18 mouse cellular contexts compared by ENCODE assay signal in genomic region chr4:119120095-119120494, GRCm38 (mm10). TPM values are rescaled to one million over a fixed set of nuclear protein-coding genes. Genes with fewer than 3 reads are reported as not detected.
A peak's percentile ranks its signal among the peaks of the same experiment; 100 is the strongest.
DNase-seq lines count a peak whose midpoint lies in the region; ATAC-seq and TF ChIP-seq lines count a peak whose summit lies in the region.
"Had no signal": no experiment of that assay in that cellular context is flagged by ENCODE, and none has a peak within 500 bp of the region (broad histone marks: within the 10 kb centered on the region; RNA-seq: fewer than 3 reads in every experiment).

No protein-coding gene starts in this region.

- peaks cover 15% of the 10 kb centered on the region for H3K36me3 ChIP-seq in heart, embryonic 11.5 days (ENCODE audit: control insufficient read depth, insufficient read depth, low read length)
- H3K36me3 ChIP-seq in kidney, postnatal 0 days (ENCODE audit: insufficient read depth, low read length), result peaks cover 17% of the 10 kb centered on the region
- peaks cover 100% of the 10 kb centered on the region for H3K36me3 ChIP-seq in E14TG2a.4 (ENCODE audit: insufficient read depth, low read length)
- peaks cover 100% of the 10 kb centered on the region for H3K36me3 ChIP-seq in liver, embryonic 15.5 days (replicated peaks)
- H3K36me3 ChIP-seq in intestine, embryonic 16.5 days (ENCODE audit: control insufficient read depth, insufficient read depth, low read length), result 0 out of 2 replicates have a peak, but pooled peaks cover 10% of the 10 kb centered on the region
- H3K36me3 ChIP-seq: hindbrain, embryonic 15.5 days had no signal

- ATAC-seq in heart, embryonic 11.5 days (replicated peaks; ENCODE audit: insufficient number of reproducible peaks, low FRiP score, low TSS enrichment), result no peak
- ATAC-seq in kidney, postnatal 0 days (replicated peaks; ENCODE audit: low FRiP score, low read depth), result no peak
- no peak for ATAC-seq in liver, embryonic 15.5 days (ENCODE audit: insufficient read depth)
- ATAC-seq in intestine, embryonic 16.5 days, result no peak
- ATAC-seq: intestine, postnatal 0 days had no signal

- peak overlapping the region; percentile 86 for H3K27ac ChIP-seq in heart, embryonic 11.5 days (ENCODE audit: low read depth, low read length)
- 0 out of 2 replicates have a peak overlapping the region, but pooled peaks have one; percentile 51 for H3K27ac ChIP-seq in kidney, postnatal 0 days
- peak overlapping the region; percentile 71 for H3K27ac ChIP-seq in liver, embryonic 15.5 days (replicated peaks)
- H3K27ac ChIP-seq in intestine, embryonic 16.5 days (ENCODE audit: low read length), result no peak overlapping the region
- H3K27ac ChIP-seq: embryonic facial prominence, embryonic 13.5 days; hindbrain, embryonic 15.5 days; limb, embryonic 13.5 days had no signal

- WGBS in heart, embryonic 11.5 days (ENCODE audit: insufficient replicate concordance), result 76% methylated on average over 6 of the region's 6 CpGs
- 92% methylated on average over 6 of the region's 6 CpGs for WGBS in kidney, postnatal 0 days
- WGBS in liver, embryonic 15.5 days (ENCODE audit: insufficient replicate concordance), result 84% methylated on average over 6 of the region's 6 CpGs
- 86% methylated on average over 6 of the region's 6 CpGs for WGBS in intestine, embryonic 16.5 days

- TF ChIP-seq CTCF in kidney, postnatal 0 days (IDR thresholded peaks at IDR 0.05; ENCODE audit: low read depth), result no peak
- no peak for TF ChIP-seq CTCF in E14TG2a.4 (conservative IDR thresholded peaks at IDR 0.05; ENCODE audit: low read length)

- no peak overlapping the region for H3K4me2 ChIP-seq in heart, embryonic 11.5 days
- H3K4me2 ChIP-seq in kidney, postnatal 0 days (ENCODE audit: low read length), result no peak overlapping the region
- peak overlapping the region; percentile 25; the same call in 1 of the 2 replicates for H3K4me2 ChIP-seq in liver, embryonic 15.5 days
- H3K4me2 ChIP-seq in intestine, embryonic 16.5 days (ENCODE audit: low read depth, low read length), result no peak overlapping the region
- H3K4me2 ChIP-seq: embryonic facial prominence, embryonic 13.5 days; hindbrain, embryonic 15.5 days; limb, embryonic 13.5 days had no signal

- no peak for DNase-seq in heart, postnatal 25 days (ENCODE audit: low spot score)
- DNase-seq in kidney, postnatal 0 days (ENCODE audit: low spot score), result no peak
- DNase-seq in kidney, adult 8-10 months, result no peak
- DNase-seq in adrenal gland, postnatal 25 days, result no peak
- DNase-seq: cerebellum, adult 8-10 months; gastrocnemius, postnatal 10 days; heart, postnatal 36 days; kidney, postnatal 4 days; lung, postnatal 10 days; thymus, postnatal 36 days had no signal

- no peak overlapping the region for H3K4me3 ChIP-seq in heart, embryonic 11.5 days (ENCODE audit: low read depth, low read length)
- H3K4me3 ChIP-seq in kidney, postnatal 0 days (replicated peaks; ENCODE audit: low read depth, low read length), result no peak overlapping the region
- H3K4me3 ChIP-seq in E14TG2a.4 (replicated peaks; ENCODE audit: low read length), result peak overlapping the region; percentile 97
- H3K4me3 ChIP-seq in liver, embryonic 15.5 days (replicated peaks), result no peak overlapping the region; the same call in 1 of the 2 replicates
- H3K4me3 ChIP-seq in intestine, embryonic 16.5 days (ENCODE audit: low read length), result no peak overlapping the region
- H3K4me3 ChIP-seq: embryonic facial prominence, embryonic 13.5 days; hindbrain, embryonic 15.5 days; limb, embryonic 13.5 days had no signal

- no peaks in the 10 kb centered on the region for H3K9me3 ChIP-seq in heart, embryonic 11.5 days (replicated peaks; ENCODE audit: control insufficient read depth, low read length)
- no peaks in the 10 kb centered on the region for H3K9me3 ChIP-seq in kidney, postnatal 0 days (replicated peaks; ENCODE audit: low read length)
- H3K9me3 ChIP-seq in E14TG2a.4 (ENCODE audit: low read length), result no peaks in the 10 kb centered on the region
- no peaks in the 10 kb centered on the region for H3K9me3 ChIP-seq in liver, embryonic 15.5 days (replicated peaks)
- H3K9me3 ChIP-seq in intestine, embryonic 16.5 days (ENCODE audit: control insufficient read depth, low read length), result no peaks in the 10 kb centered on the region
- H3K9me3 ChIP-seq: embryonic facial prominence, embryonic 13.5 days; hindbrain, embryonic 15.5 days; limb, embryonic 13.5 days had no signal

- H3K4me1 ChIP-seq in heart, embryonic 11.5 days (ENCODE audit: control insufficient read depth, insufficient read depth, low read length), result peaks cover 92% of the 10 kb centered on the region
- H3K4me1 ChIP-seq in kidney, postnatal 0 days (replicated peaks; ENCODE audit: insufficient read depth, low read length), result peaks cover 20% of the 10 kb centered on the region; the same call in 1 of the 2 replicates
- peaks cover 100% of the 10 kb centered on the region for H3K4me1 ChIP-seq in E14TG2a.4 (replicated peaks; ENCODE audit: low read depth, low read length)
- peaks cover 99% of the 10 kb centered on the region for H3K4me1 ChIP-seq in liver, embryonic 15.5 days (replicated peaks)
- H3K4me1 ChIP-seq in intestine, embryonic 16.5 days (ENCODE audit: control insufficient read depth, insufficient read depth, low read length), result peaks cover 37% of the 10 kb centered on the region
- H3K4me1 ChIP-seq: hindbrain, embryonic 15.5 days had no signal

- no peak overlapping the region for H3K9ac ChIP-seq in heart, embryonic 11.5 days (ENCODE audit: low read depth, low read length)
- H3K9ac ChIP-seq in kidney, postnatal 0 days (ENCODE audit: low read depth, low read length), result no peak overlapping the region
- no peak overlapping the region; the same call in 1 of the 2 replicates for H3K9ac ChIP-seq in liver, embryonic 15.5 days
- no peak overlapping the region for H3K9ac ChIP-seq in intestine, embryonic 16.5 days (ENCODE audit: low read depth, low read length)
- H3K9ac ChIP-seq: embryonic facial prominence, embryonic 13.5 days; hindbrain, embryonic 15.5 days; limb, embryonic 13.5 days had no signal

- intact Hi-C loops in heart, postnatal 25 days (cut with DNase I), result no loop called here

- H3K27me3 ChIP-seq in heart, embryonic 11.5 days (ENCODE audit: control insufficient read depth, insufficient read depth, low read length), result no peaks in the 10 kb centered on the region
- no peaks in the 10 kb centered on the region for H3K27me3 ChIP-seq in kidney, postnatal 0 days (ENCODE audit: insufficient read depth, low read length)
- H3K27me3 ChIP-seq in E14TG2a.4 (ENCODE audit: insufficient read depth, low read length), result no peaks in the 10 kb centered on the region
- H3K27me3 ChIP-seq in liver, embryonic 15.5 days, result no peaks in the 10 kb centered on the region
- H3K27me3 ChIP-seq in intestine, embryonic 16.5 days (replicated peaks; ENCODE audit: control insufficient read depth, insufficient read depth, low read length), result no peaks in the 10 kb centered on the region
- H3K27me3 ChIP-seq: embryonic facial prominence, embryonic 13.5 days; hindbrain, embryonic 15.5 days; limb, embryonic 13.5 days had no signal

RNA-seq across cellular contexts. Expression of gene Slc2a1, which starts 11.6 kb away (rescaled TPM):
- 426 and 446 TPM in 2 replicates for polyA plus RNA-seq in heart, embryonic 11.5 days (2014; fragmentation: Nextera tagmentation; extraction: Ambion mirVana)
- 1 to 10 TPM; 7.3 to 8.0 TPM for total RNA-seq in heart, postnatal 25 days (2021)
- polyA plus RNA-seq in kidney, postnatal 0 days (2015; fragmentation: Nextera tagmentation; extraction: Ambion mirVana), result 57.5 and 58.0 TPM in 2 replicates
- 293 and 326 TPM in 2 replicates for polyA plus RNA-seq in liver, embryonic 15.5 days (2015; fragmentation: Nextera tagmentation; extraction: Ambion mirVana)
- total RNA-seq in adrenal gland, postnatal 25 days (2021), result 19.7 and 21.6 TPM in 2 replicates
- 149 and 156 TPM in 2 replicates for polyA plus RNA-seq in intestine, embryonic 16.5 days (2015; fragmentation: Nextera tagmentation; extraction: Ambion mirVana)

RNA-seq across cellular contexts. Expression of gene Zfp691, which starts 53.9 kb away (rescaled TPM):
- polyA plus RNA-seq in heart, embryonic 11.5 days (2014; fragmentation: Nextera tagmentation; extraction: Ambion mirVana), result 10.9 and 13.7 TPM in 2 replicates
- total RNA-seq in heart, postnatal 25 days (2021), result 10 to 100 TPM; 21.4 to 25.0 TPM
- 6.1 and 8.3 TPM in 2 replicates for polyA plus RNA-seq in kidney, postnatal 0 days (2015; fragmentation: Nextera tagmentation; extraction: Ambion mirVana)
- 2.2 and 2.5 TPM in 2 replicates for polyA plus RNA-seq in liver, embryonic 15.5 days (2015; fragmentation: Nextera tagmentation; extraction: Ambion mirVana)
- 15.3 and 16.6 TPM in 2 replicates for total RNA-seq in adrenal gland, postnatal 25 days (2021)
- polyA plus RNA-seq in intestine, embryonic 16.5 days (2015; fragmentation: Nextera tagmentation; extraction: Ambion mirVana), result 4.3 and 5.0 TPM in 2 replicates
